Mouse (Mus musculus): ENCODE data around the gene Rbks. TPM values are rescaled to one million over a fixed set of nuclear protein-coding genes. Genes with fewer than 3 reads are reported as not detected.

The Rbks gene
- polyA plus RNA-seq, 1 experiment from 2014 or later: 24.8 TPM

DNA sequence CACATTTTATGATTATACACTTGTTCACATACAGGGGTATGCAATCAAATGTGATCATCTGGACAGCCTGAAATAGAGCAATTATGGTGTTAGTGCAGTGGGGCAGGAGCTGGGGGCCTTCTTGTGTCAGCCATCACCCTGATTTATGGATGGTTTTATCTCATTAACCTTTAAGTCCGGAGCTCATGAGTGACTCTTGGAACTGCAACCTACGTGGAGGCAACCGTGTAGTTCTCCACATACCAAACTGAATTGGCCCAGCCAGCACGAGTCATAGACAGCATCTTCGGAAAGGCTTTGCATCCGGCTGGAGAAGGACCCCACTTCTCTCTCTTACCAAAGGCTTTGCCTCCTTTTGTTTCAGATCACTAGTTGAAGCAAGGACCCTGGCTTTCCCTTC lies 93.7 kb downstream of the Rbks start:
- no peak for ATAC-seq (replicated peaks; ENCODE audit: low FRiP score)

DNA sequence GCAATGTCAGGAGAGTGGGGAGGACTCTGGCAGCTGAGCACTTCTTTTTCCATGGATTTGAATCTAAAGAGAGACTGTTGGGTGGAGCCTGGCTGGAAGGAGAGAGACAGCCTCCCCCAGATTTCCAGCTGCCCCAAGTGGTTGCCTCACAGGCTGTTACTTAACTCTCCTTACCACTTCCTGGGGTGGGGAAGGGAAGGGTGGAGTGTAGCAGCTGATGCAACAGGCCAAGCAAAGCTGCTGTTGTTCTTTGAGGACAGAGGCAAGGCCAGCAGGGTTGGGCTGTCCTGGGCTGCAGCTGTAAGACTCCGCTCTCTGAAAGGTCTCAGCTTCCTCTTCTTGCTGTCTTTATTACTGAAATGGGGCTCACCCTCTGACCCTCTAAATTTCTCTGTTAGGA lies 95.0 kb downstream of the Rbks start:
- no peak overlapping the region for H3K4me2 ChIP-seq
- no peak overlapping the region for H3K9ac ChIP-seq (ENCODE audit: low read depth, low read length)
- H3K27ac ChIP-seq (ENCODE audit: low read depth, low read length): no peak overlapping the region
- no peak for ATAC-seq (replicated peaks; ENCODE audit: low FRiP score)
- H3K36me3 ChIP-seq (ENCODE audit: control insufficient read depth, insufficient read depth, low read length): no peaks in the 10 kb centered on the region
- 0 out of 2 replicates have a peak, but pooled peaks cover 2% of the 10 kb centered on the region for H3K4me1 ChIP-seq (replicated peaks; ENCODE audit: control insufficient read depth, insufficient read depth, low read length)
- DNase-seq (ENCODE audit: low spot score): no peak
- H3K27me3 ChIP-seq (replicated peaks; ENCODE audit: control insufficient read depth, insufficient read depth, low read length): no peaks in the 10 kb centered on the region
- H3K4me3 ChIP-seq (ENCODE audit: low read depth, low read length): no peak overlapping the region
- H3K9me3 ChIP-seq (ENCODE audit: control insufficient read depth, low read length): no peaks in the 10 kb centered on the region
- WGBS: 58% methylated on average over 1 of the region's 1 CpGs

More for the DNA sequence above, 93.7 kb downstream of the Rbks start:
- H3K9ac ChIP-seq (ENCODE audit: low read depth, low read length): no peak overlapping the region
- no peak for DNase-seq (ENCODE audit: low spot score)
- no peaks in the 10 kb centered on the region for H3K9me3 ChIP-seq (ENCODE audit: control insufficient read depth, low read length)
- H3K27me3 ChIP-seq (replicated peaks; ENCODE audit: control insufficient read depth, insufficient read depth, low read length): no peaks in the 10 kb centered on the region
- no peak overlapping the region for H3K27ac ChIP-seq (ENCODE audit: low read depth, low read length)
- H3K4me1 ChIP-seq (replicated peaks; ENCODE audit: control insufficient read depth, insufficient read depth, low read length): no peaks in the 10 kb centered on the region
- no peaks in the 10 kb centered on the region for H3K36me3 ChIP-seq (ENCODE audit: control insufficient read depth, insufficient read depth, low read length)
- H3K4me2 ChIP-seq: no peak overlapping the region
- WGBS: 78% methylated on average over 6 of the region's 6 CpGs
- H3K4me3 ChIP-seq (ENCODE audit: low read depth, low read length): no peak overlapping the region

DNA sequence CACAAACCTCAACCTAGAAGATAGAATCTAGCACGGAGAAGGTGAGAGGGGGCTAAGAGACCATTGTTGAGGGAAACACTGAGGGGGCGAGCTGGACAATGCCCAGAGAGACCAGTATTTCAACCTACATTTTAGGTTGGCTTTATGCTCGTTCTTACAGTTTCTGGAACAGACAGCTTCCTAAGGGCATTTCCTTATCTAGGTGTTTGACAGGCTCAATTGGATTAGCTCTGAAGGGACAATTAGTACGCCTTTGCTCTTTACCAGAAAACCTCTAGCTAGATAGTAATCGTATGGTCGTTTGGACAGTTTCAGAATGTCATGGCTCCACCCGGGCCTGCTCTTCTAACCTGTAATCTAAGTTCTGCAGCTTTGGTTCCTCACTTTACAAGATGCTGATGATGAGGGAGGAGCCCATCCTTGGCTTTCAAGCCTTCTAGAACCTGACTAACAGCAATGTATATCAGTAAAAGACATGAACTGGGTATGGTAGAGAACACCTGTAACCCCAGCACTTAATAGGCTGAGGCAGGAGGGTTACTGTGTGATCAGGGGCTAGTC lies 96.2 kb downstream of the Rbks start:
- no peaks in the 10 kb centered on the region for H3K9me3 ChIP-seq (ENCODE audit: control insufficient read depth, low read length)
- H3K9ac ChIP-seq (ENCODE audit: low read depth, low read length): no peak overlapping the region
- no peak overlapping the region for H3K4me3 ChIP-seq (ENCODE audit: low read depth, low read length)
- H3K27ac ChIP-seq (ENCODE audit: low read depth, low read length): no peak overlapping the region
- H3K4me1 ChIP-seq (replicated peaks; ENCODE audit: control insufficient read depth, insufficient read depth, low read length): peaks cover 10% of the 10 kb centered on the region; the same call in 1 of the 2 replicates
- no peaks in the 10 kb centered on the region for H3K27me3 ChIP-seq (replicated peaks; ENCODE audit: control insufficient read depth, insufficient read depth, low read length)
- DNase-seq (ENCODE audit: low spot score): no peak
- no peak for ATAC-seq (replicated peaks; ENCODE audit: low FRiP score)
- H3K4me2 ChIP-seq: no peak overlapping the region
- WGBS: 62% methylated on average over 7 of the region's 7 CpGs
- no peaks in the 10 kb centered on the region for H3K36me3 ChIP-seq (ENCODE audit: control insufficient read depth, insufficient read depth, low read length)

DNA sequence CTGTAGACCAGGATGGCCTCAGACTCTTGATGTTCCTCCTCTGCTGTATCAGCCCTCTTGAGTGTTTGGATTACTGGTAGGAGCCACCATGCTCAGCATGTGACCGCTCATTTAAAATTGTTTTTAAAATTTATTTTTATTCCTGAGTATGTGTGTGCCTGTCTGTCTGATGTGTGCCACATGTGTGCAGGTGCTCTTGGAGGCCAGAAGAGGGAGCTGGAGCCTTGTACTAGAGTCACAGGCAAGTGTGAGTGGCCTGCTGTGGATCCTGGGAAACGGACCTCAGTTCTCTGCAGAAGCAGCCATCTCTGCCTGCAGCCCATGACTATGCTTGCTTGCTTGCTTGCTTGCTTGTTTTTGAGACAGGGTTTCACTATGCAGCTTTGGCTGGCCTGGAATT lies 98.3 kb downstream of the Rbks start:
- Histone ChIP-seq H3K4me3 (ENCODE audit: low read depth, low read length) (no peak overlapping the region), H3K36me3 (ENCODE audit: control insufficient read depth, insufficient read depth, low read length) (no peaks in the 10 kb centered on the region), H3K4me2 (no peak overlapping the region), H3K4me1 (replicated peaks; ENCODE audit: control insufficient read depth, insufficient read depth, low read length) (peaks cover 10% of the 10 kb centered on the region; the same call in 1 of the 2 replicates), H3K27me3 (replicated peaks; ENCODE audit: control insufficient read depth, insufficient read depth, low read length) (no peaks in the 10 kb centered on the region), H3K9ac (ENCODE audit: low read depth, low read length) (no peak overlapping the region), H3K9me3 (ENCODE audit: control insufficient read depth, low read length) (no peaks in the 10 kb centered on the region), H3K27ac (ENCODE audit: low read depth, low read length) (no peak overlapping the region)
- 78% methylated on average over 2 of the region's 2 CpGs for WGBS
- DNase-seq (ENCODE audit: low spot score) (no peak), ATAC-seq (replicated peaks; ENCODE audit: low FRiP score) (no peak)

DNA sequence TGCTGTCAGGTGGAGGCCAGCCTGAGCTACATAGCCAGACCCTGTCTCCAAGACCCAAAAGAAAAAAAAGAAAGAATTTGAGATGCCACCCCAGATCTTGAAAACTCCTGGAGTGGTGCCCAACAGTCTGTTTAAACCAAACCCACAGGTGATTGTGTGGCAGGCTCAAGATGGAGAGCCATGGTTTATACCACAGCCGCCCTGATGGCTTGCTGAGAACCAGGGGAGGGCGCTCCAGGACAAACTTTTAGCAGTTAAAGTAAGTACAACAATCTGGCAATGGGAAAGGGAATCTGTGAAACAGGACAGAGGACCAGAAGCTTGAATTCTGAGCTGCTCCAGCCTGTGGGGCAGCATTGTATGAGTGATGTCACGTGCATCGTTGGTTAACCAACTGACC lies 98.8 kb downstream of the Rbks start:
- Histone ChIP-seq H3K27me3 (replicated peaks; ENCODE audit: control insufficient read depth, insufficient read depth, low read length) (no peaks in the 10 kb centered on the region), H3K9ac (ENCODE audit: low read depth, low read length) (no peak overlapping the region), H3K27ac (ENCODE audit: low read depth, low read length) (no peak overlapping the region), H3K4me3 (ENCODE audit: low read depth, low read length) (no peak overlapping the region), H3K36me3 (ENCODE audit: control insufficient read depth, insufficient read depth, low read length) (no peaks in the 10 kb centered on the region), H3K4me2 (no peak overlapping the region), H3K9me3 (ENCODE audit: control insufficient read depth, low read length) (no peaks in the 10 kb centered on the region), H3K4me1 (replicated peaks; ENCODE audit: control insufficient read depth, insufficient read depth, low read length) (peaks cover 10% of the 10 kb centered on the region; the same call in 1 of the 2 replicates)
- 68% methylated on average over 4 of the region's 4 CpGs for WGBS
- DNase-seq (ENCODE audit: low spot score): no peak
- ATAC-seq (replicated peaks; ENCODE audit: low FRiP score): no peak

DNA sequence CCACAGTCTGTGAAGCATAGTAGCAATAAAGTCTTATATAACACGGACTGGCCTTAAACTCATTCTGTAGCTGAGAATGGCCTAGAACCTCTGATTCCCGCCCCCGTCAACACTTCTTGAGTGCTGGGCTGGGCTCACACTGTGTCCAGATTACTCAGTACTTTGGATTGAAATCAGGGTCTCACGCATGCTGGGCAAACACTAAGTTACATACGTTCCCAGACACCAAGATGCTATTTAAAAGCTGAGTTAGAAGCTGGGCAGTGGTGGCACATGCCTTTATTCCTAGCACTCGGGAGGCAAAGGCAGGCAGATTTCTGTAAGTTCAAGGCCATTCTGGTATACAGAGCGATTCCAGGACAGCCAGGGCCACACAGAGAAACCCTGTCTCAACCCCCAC lies 99.3 kb downstream of the Rbks start:
- Histone ChIP-seq H3K36me3 (ENCODE audit: control insufficient read depth, insufficient read depth, low read length) (no peaks in the 10 kb centered on the region), H3K4me2 (no peak overlapping the region), H3K9ac (ENCODE audit: low read depth, low read length) (no peak overlapping the region), H3K4me1 (replicated peaks; ENCODE audit: control insufficient read depth, insufficient read depth, low read length) (peaks cover 10% of the 10 kb centered on the region; the same call in 1 of the 2 replicates), H3K27me3 (replicated peaks; ENCODE audit: control insufficient read depth, insufficient read depth, low read length) (no peaks in the 10 kb centered on the region), H3K27ac (ENCODE audit: low read depth, low read length) (no peak overlapping the region), H3K9me3 (ENCODE audit: control insufficient read depth, low read length) (no peaks in the 10 kb centered on the region), H3K4me3 (ENCODE audit: low read depth, low read length) (no peak overlapping the region)
- 78% methylated on average over 7 of the region's 7 CpGs for WGBS
- ATAC-seq (replicated peaks; ENCODE audit: low FRiP score) (no peak), DNase-seq (ENCODE audit: low spot score) (no peak)

DNA sequence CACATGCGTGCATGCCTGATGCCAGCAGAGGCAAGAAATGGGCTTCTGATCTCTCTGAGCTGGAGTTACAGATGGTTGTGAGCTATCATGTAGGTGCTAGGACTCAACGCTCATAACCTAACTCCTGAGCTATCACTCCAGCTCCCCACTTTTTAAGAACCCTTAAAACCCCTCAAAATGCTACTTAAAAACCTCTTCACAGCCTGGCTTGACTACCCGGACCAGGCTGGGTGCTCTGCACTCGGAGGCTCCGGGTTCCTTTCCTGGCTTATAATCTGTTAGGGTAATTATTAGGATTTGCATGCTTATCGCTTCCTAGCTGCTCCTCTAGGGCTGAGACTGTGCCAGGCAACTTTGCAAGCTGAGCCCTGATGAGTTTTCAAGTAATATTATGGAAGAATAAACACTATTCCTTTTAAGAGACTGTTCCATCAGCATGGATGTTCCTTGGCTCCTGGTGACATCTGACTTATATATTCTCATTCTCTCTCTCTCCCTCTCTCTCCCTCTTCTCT lies 99.9 kb downstream of the Rbks start:
- no peak overlapping the region for H3K27ac ChIP-seq (ENCODE audit: low read depth, low read length)
- H3K9ac ChIP-seq (ENCODE audit: low read depth, low read length): no peak overlapping the region; the same call in 1 of the 2 replicates
- 71% methylated on average over 6 of the region's 6 CpGs for WGBS
- no peaks in the 10 kb centered on the region for H3K36me3 ChIP-seq (ENCODE audit: control insufficient read depth, insufficient read depth, low read length)
- H3K9me3 ChIP-seq (ENCODE audit: control insufficient read depth, low read length): no peaks in the 10 kb centered on the region
- no peaks in the 10 kb centered on the region for H3K27me3 ChIP-seq (replicated peaks; ENCODE audit: control insufficient read depth, insufficient read depth, low read length)
- peak overlapping the region; percentile 46 for H3K4me3 ChIP-seq (ENCODE audit: low read depth, low read length)
- H3K4me1 ChIP-seq (replicated peaks; ENCODE audit: control insufficient read depth, insufficient read depth, low read length): peaks cover 10% of the 10 kb centered on the region; the same call in 1 of the 2 replicates
- no peak for DNase-seq (ENCODE audit: low spot score)
- no peak for ATAC-seq (replicated peaks; ENCODE audit: low FRiP score)
- H3K4me2 ChIP-seq: peak overlapping the region; percentile 82

DNA sequence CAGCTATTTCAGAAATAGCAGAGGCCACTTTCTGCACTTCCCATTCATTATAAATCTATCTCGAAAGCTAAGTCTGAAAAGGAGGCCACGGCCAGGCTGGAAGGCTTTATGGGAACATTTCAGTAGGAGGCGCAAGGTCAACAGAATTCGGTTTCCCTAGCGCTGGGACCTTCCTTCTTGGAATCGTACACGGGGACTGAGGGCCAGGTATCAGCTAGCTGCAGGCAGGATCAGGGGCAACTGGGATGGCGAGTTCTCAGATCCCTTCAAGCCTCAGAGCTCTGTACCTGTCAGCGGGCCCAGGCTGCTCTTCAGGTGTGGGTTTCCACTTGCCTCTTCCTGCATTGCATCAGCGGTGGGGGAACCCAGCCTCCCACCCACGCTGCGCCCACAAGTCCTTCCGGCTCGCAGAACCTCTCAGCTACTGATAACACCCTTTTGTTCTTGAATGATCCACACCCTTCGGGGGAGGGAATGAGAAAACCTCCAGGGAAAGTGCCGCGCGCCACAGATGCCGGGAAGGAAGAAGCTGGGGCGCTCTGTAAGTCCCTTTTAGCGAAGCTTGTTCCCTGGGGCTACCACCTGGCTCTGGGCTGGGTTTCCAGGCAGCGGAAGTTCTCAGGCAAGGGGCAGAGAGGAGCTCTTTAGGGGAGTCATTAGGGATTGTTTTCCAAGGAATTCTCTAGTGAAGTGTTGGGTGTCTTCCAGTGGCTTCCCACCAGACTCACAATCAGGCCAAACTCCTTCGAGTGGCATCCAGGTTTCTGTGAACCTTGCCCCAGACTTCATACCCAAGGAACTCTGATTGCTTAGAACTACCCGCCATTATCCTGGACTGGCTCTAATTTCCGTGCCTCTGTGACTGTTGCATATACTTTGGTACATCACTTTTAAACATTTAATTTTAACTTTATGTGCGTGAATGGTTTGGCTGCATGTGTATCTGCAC lies 100.7 kb downstream of the Rbks start, which contains the start of gene Mrpl33:
Gene Mrpl33 (plus strand): TSS at position 455 of the 949 bp plus-strand sequence.
- peak; percentile 45; the same call in 1 of the 2 replicates for ATAC-seq (replicated peaks; ENCODE audit: low FRiP score)
- Histone ChIP-seq H3K36me3 (ENCODE audit: control insufficient read depth, insufficient read depth, low read length) (no peaks in the 10 kb centered on the region), H3K27ac (ENCODE audit: low read depth, low read length) (no peak within 1 kb of the TSS), H3K9ac (ENCODE audit: low read depth, low read length) (peak within 1 kb of the TSS; percentile 52), H3K4me2 (peak within 1 kb of the TSS; percentile 82), H3K4me1 (replicated peaks; ENCODE audit: control insufficient read depth, insufficient read depth, low read length) (peaks cover 10% of the 10 kb centered on the region; the same call in 1 of the 2 replicates), H3K9me3 (ENCODE audit: control insufficient read depth, low read length) (no peaks in the 10 kb centered on the region), H3K27me3 (replicated peaks; ENCODE audit: control insufficient read depth, insufficient read depth, low read length) (no peaks in the 10 kb centered on the region), H3K4me3 (ENCODE audit: low read depth, low read length) (peak within 1 kb of the TSS; percentile 46)
- 7% methylated on average over 26 of the region's 26 CpGs for WGBS
- DNase-seq (ENCODE audit: low spot score): peak; percentile 62

Data from liver, embryonic 11.5 days (tissue).